Comparison of ENCODE assay signal across 16 mouse cellular contexts in the genomic region with DNA sequence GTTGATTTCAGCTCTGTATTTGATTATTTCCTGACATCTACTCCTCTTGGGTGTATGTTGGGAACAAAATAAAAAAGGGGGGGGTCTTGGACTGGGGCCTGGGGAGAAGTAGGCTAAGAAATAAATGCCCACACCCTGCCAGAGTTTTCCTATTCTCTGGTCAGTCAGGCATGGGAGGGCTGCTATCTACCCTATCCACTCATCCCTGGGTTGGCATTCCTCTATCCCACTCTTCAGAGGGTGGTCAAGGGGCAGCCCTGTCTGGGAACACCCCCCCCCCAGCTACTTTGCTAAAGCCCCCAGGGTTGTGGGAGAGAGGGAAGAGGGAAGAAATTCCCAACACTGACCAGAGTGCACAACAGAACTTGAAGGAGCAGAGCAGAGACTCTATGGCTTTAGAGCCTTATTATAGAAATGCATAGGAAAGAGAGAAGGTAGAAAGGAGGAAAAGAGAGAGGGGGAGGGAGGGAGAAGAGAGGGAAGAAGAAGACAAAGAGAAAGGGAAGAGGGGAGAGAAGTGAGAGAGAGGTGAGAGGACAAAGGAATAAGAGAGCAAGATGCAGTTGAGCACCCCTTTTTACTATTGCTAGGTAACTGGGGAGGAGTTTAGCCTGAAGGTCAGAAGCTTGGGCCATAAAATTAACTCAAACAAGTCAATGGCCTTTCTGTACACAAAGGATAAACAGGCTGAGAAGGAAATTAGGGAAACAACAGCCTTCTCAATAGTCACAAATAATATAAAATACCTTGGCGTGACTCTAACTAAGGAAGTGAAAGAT. TPM values are rescaled to one million over a fixed set of nuclear protein-coding genes. Genes with fewer than 3 reads are reported as not detected.
"Had no signal": no experiment of that assay in that cellular context is flagged by ENCODE, and none has a peak within 500 bp of the region (broad histone marks: within the 10 kb centered on the region; RNA-seq: fewer than 3 reads in every experiment).

No protein-coding gene starts in this region.

RNA-seq across cellular contexts. Expression of gene Speer4e, which starts 17.9 kb away (rescaled TPM):
- total RNA-seq: layer of hippocampus, adult 18-20 months; layer of hippocampus, postnatal 36 days; left cerebral cortex, adult 8-10 months; left cerebral cortex, postnatal 25 days; megakaryocyte-erythroid progenitor cell, adult 5-6 weeks had no signal
- polyA plus RNA-seq: kidney, adult 2 months; kidney, embryonic 16.5 days; limb, embryonic 11.5 days; liver, embryonic 13.5 days; liver, postnatal 0 days; lung, embryonic 15.5 days; midbrain, embryonic 15.5 days; neural tube, embryonic 15.5 days; small intestine, adult 2 months; thymus, adult 2 months; urinary bladder, adult 2 months had no signal

RNA-seq across cellular contexts. Expression of gene Gm10354, which starts 22.6 kb away (rescaled TPM):
- total RNA-seq: layer of hippocampus, adult 18-20 months; layer of hippocampus, postnatal 36 days; left cerebral cortex, adult 8-10 months; left cerebral cortex, postnatal 25 days; megakaryocyte-erythroid progenitor cell, adult 5-6 weeks had no signal
- polyA plus RNA-seq: kidney, adult 2 months; kidney, embryonic 16.5 days; limb, embryonic 11.5 days; liver, embryonic 13.5 days; liver, postnatal 0 days; lung, embryonic 15.5 days; midbrain, embryonic 15.5 days; neural tube, embryonic 15.5 days; small intestine, adult 2 months; thymus, adult 2 months; urinary bladder, adult 2 months had no signal

RNA-seq across cellular contexts. Expression of gene Gm9758, which starts 41.4 kb away (rescaled TPM):
- total RNA-seq: layer of hippocampus, adult 18-20 months; layer of hippocampus, postnatal 36 days; left cerebral cortex, adult 8-10 months; left cerebral cortex, postnatal 25 days; megakaryocyte-erythroid progenitor cell, adult 5-6 weeks had no signal
- polyA plus RNA-seq: kidney, adult 2 months; kidney, embryonic 16.5 days; limb, embryonic 11.5 days; liver, embryonic 13.5 days; liver, postnatal 0 days; lung, embryonic 15.5 days; midbrain, embryonic 15.5 days; neural tube, embryonic 15.5 days; small intestine, adult 2 months; thymus, adult 2 months; urinary bladder, adult 2 months had no signal
